Mouse (Mus musculus): ENCODE measurements around the gene Zdhhc14.

Gene Zdhhc14

DNA sequence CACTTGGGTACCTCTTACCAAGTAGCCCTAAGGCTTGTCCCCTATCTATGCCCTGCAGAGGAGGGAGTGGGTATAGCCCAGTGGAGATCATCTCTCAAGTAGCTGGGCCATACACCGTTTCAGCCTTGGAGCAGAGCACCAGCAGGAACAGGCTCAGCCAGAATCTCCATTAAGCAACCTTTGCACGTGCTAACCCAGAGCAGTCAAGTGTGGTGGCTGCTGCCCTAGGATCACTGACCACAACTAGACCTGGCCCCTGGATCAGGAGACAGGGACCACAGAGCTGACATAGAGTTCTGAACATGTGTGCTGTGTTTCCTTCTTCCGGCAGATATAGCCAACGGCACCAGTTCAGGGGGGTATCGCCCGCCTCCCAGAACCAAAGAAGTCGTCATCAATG, 193.0 kb downstream of the Zdhhc14 start:
- DNase-seq: no peak

DNA sequence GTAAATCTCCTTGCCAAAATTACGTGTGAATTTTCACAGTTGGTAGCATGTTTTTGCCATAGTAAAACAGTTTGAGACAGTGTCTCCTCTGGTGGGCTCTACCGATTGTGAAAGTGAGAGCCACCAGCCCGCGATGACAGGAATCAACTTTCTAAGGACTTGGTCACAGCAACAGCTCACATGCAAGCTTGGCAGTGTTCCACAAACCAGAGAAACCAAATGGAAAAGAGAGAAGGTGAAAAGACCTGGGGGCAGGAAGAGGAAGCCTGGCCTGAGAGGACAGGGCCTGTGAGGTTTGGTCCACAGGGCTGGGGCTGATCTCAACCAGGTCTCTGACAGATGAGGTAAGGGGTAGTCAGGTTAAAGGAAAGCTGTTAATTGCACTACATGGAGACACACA, 195.5 kb downstream of the Zdhhc14 start:
- DNase-seq: no peak

DNA sequence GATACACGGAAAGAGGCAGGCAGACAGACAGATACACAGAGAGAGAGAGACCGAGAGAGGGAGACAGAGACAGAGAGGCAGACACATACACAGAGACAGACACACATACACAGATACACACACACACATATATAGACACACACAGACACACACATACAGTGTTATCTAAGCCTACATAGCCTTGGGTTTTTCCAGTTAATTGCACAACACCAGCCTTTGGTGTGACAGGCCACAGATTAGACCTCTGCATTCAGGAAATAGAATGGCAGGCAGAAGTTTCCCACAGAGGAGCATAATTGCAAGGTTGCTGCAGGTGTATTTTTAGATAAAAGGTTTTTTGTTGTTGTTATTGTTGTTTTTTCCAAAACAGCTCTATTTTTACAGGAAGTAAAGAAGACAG, 195.9 kb downstream of the Zdhhc14 start:
- DNase-seq: no peak

DNA sequence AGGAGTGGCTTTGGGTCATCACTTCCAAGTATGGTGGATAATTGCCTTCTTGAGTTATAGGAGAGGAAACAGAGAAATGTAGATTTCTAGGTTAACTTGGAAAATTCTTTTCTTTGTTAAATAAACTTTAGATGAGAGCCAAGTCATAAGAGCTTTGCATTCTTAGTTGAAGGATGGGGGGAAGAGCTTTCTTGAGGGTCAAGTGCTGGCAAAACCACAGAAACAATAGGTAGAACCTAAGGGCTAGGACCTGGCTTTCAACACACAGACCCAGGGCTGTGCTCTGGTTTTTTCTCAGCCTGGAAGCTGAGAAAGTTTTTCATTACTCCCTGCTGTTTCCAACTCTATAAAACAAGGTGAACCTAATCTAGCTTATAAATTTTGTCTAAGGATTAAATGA, 196.3 kb downstream of the Zdhhc14 start:
- DNase-seq: peak in 1 of 2 experiments; percentile 31

DNA sequence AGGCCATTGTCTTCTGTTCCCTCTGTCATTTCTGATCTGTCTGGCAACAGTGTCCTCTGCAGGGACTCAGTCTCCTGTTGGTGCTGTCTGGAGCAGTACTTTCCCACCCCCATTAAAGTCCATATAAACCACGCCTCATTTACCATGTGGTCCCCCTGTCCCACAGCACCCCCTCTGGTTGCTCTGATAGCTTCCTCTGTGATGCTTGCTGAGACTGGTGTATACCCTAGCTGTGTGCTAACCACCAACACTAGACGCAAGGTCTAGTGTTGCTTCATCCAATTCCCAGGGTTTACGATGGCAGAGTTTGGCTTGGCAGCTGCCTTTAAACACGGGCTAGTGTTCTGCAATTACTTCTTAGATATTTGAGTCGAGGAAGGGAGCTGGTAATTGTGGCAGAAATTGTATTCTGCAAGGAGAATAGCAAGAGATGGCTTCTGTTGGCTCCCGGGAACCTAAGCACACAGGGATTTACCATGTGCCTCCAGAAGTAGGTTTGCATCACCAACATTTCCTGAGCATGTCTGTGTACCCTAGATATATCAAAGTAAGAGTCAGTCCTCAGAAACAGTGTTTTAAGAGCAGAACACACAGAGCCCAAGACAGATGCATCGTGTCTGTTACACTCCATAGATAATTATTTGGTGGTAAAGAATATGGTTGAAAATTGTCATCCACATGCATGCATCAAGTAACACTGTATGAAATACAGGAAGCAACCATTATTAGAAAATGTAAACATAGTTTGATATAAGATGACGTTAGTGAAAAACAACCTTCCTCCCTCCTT, 198.6 kb downstream of the Zdhhc14 start:
- peak in 1 of 2 experiments; percentile 24 for DNase-seq

DNA sequence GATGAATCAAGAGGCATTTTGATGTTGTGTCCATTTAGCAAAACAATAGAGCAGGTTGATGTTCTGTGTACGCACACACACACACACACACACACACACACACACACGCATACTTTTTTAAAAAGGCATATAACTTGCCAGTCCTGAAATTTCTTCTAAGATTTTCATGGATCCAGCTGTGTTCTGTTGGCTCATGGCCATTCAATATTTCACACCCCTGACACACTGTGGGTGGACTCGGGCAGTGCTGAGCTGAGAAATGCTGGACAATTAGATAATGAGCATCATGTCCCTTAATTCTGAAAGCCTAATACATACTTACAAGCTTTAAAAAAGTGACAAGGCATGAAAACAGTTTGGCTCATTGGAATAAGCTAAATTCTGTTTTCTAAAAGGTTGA, 200.3 kb downstream of the Zdhhc14 start:
- DNase-seq: no peak

DNA sequence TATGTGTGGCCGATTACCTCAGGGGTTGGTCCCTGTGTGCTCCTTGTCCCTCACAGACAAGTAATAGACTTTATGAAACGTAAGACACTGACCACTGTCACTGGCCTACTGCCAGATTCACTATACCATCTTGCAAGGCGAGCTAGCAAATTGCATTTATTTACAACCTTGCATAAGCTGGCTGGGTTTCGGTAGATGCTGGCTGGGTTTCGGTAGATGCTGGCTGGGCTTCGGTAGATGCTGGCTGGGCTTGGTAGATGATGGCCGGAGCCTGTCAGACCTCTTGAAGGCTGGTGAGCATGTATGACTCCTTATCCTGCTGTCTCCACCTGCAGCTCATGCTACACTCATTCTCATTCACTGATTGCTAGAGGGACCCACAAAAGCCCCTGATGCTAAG, 200.9 kb downstream of the Zdhhc14 start:
- DNase-seq: no peak

DNA sequence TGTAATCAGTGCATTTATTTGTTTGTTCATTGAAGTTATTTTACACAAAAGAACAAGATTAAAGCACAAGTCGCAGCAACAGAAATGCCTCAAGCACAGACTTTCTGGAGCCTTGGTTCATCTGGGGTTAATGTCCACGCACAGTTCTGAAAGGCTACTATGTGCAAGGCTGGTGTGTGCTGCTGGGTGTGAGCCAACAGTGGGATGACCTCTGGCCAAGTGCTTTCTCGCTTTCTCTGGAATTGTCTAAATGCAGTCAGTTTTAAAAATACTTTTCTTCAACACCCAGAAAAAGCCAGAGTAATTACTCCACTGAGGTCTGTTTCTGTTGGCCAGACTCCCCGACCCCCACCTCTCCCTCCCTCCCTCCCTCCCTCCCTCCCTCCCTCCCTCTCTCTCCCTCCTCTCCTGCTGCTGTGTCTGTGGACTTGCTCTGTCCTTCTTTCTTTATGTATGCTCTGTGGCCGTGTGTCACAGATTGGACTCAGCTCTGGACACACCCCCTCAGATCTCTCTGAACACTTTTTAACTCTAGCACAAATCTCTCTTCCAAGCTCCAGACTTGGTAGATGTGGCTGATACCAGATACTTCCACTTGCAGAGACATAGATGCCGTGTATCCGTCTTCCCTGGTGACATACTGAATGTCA, 206.2 kb downstream of the Zdhhc14 start:
- DNase-seq: no peak

DNA sequence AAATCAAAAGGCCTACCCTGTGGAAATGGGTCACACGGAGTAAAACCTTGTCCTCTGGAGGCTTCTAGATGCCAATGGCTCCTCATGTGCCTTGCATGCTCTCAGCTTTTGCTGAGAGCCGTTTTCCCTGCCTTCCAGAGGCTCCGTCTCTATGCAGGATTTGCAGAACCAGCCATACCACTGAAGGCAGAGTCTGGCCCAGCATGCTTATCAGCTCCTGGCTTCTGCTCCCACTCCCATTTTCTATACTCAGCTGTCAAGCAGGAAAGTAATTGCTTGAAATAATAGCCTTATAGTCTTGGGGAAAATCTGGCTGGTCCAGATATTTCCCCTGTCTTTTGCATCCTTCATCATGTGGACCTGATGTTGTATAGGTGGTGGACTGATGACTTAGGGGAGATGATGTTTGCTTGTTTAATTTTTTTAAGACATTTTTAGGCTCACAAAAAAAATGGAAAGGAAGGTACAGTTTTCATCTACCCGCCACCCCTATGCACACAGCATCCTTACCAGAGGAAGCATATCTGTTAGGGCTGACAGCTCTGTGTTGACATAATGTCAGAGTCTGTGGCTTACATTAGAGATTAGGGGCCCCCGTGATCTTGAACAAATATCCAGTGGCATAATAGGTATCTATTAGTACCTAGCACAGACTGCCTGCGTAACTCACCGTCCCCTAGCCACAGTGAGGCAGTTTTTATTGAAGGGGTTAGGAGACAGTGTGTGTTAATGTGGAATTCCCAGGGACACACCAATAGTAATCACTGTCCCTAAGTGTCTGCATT, 218.2 kb downstream of the Zdhhc14 start:
- DNase-seq: no peak

DNA sequence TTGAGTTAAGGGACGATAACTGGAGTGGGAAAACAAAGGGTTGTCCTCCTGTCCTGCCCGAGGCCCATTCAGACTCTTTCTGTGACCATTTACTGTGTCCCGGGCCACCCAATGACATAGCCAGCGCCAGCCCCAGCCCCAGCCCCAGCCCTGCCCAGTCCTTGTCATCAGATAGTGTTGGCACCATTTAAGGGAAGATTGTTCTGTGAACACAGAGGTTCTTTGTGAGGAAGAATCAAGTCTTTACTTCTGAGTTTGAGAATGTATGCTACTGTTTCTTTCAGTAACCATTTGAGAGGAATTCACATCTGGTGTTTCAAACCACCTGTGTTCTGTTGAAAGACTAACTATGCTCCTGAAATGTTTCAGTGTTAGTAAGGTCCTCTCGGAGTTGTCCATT, 219.5 kb downstream of the Zdhhc14 start:
- no peak for DNase-seq

DNA sequence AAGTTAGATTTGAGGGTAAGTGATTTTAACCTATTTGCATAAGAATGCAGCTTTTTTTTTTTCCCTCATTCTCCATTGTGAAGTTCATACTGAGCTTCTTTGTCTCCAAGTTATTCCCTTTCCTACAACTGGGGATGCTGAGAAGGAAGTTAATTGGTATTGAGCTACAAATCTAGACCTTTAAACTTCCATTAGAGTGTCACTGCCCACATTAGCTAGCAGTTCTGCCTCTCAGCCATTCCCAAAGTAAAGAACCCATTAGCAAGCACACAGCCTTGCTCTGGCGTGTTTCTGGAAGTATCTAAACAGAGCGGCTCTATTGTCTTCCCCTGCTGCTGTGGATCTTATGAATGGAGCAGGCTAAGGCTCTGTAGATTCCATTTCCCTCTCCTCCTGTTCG, 220.8 kb downstream of the Zdhhc14 start:
- no peak for DNase-seq

DNA sequence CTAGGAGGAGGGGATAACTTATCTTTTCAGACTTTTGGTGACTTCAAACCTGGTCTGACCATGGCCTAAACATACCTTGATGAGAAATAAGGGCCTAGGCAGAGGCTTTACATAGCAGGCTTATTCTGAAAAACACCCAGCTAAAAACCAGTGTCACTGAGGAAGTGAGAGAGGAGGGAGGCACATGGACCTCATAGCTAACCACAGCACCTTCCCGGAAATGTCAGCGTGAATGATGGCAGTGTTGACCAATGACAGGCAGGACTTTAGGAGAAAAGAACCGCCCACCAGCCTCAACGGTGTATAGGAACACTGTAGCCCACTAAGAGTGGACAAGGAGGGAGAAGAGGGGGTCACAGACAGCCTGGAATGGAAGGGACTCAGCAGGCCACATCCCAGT, 224.6 kb downstream of the Zdhhc14 start:
- no peak for DNase-seq

DNA sequence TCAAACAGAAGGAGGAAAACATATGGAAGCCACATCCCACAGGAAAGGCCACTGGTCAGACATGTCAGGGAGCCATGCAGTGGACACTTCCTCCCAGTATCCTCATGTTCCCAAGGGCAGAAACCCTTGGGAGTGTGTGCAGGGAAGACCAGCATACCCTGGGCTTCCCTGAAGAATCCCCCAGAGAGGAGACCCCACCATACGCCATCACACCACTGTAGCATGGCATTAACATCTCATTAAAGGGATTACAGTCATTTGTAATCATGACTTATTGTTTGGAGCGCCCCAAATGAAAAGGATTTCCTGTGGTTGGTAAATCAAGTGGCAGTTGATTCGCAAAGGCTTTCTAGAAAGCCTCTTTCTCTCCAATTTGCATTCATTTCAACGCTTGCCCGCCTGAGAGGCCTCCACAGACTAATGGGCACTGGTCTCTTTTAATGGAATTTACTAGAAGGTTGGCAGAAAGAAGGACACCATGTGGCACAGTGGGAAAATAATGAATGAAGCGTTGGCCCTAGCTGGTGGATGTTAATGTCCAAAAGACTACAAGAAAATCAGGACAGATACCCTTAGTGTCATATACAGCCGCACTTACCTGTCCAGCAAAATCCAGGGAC, 226.5 kb downstream of the Zdhhc14 start:
- no peak for DNase-seq

DNA sequence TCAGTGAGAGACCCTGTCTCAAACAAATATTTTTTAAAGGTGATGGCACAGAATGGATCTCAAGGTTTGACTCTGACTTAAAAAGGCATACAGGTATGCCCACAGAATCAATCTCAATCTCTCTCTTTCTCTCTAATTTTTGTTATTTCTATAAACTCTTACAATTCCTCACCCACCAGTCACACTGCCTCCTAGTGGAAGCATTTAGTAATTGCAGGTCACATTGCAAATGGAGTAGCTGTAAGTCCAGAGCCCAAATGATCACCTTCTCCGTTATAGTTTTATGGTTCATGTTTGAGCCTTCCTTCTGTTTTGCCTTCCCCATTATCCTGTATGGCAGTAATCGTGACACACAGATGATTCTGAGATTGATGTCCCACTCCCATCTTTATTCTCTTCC, 230.4 kb downstream of the Zdhhc14 start:
- no peak for DNase-seq

DNA sequence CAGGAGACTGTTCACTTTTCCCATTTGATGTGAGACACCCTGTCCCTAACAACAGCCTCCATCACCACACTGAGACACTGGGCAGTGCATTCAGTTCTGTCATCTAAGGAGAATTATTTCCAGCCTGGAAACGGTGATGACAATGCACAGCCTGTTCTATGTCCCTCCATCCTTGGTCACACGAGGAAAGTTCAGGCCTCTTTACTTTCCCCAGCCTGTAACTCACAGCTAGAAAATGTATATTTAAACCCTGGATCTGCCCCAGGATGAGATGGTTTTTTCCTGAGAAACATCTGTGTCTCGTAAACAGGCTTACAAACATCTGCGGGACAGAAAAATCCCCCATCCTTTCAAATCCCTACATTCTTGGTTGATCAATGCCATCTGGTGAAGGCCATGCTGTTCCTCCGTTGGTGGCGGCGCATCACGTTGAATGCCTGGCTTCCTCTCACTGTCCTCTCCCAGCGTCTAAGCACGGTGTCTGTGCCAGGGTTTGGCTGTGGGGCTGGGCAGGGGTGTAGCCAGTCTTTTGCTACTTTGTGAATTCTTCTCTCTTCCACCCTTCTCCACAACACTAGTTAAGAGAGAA, 231.3 kb downstream of the Zdhhc14 start:
- DNase-seq: no peak

DNA sequence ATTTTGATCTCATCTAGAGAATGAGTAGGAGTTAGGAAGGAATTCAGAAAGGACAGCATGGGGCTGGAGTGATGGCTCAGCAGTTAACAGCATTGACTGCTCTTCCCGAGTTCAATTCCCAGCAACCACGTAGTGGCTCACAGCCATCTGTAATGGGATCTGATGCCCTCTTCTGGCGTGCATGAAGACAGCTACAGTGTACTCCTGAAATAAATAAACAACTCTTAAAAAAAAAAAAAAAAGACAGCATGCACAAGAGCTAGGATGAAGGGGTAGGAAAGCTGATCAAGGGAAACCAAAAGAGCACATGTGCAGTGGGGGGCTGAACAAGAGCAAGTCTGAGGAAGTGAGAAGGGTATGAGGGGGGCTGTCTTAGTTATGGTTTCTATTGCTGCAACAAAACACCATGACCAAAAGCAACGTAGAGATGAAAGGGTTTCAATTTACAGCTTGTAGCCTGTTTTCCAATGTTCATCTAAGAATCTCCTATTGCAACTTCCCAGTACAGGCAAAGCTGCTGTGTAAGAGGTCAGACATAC, 237.3 kb downstream of the Zdhhc14 start:
- DNase-seq: no peak

DNA sequence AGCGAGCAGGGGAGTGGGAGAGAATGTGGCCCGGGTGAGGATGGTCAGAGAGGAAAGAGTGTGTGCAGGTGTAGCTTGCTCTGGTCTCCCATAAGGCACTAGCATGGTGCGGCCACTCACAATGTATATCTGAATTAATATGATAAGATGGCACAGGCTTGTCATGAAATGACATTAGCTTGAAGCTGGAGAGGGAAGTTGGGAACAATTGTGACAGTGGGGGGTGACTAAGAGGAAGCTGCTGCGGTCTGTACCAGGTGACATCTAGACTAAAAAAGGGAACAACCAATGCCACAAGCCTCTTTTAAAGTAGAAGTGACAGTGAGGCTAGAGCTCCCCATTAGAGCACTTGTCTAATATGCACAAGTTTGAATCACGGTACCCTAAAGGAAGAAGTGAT, 238.2 kb downstream of the Zdhhc14 start:
- peak; percentile 11 to 21 for DNase-seq

DNA sequence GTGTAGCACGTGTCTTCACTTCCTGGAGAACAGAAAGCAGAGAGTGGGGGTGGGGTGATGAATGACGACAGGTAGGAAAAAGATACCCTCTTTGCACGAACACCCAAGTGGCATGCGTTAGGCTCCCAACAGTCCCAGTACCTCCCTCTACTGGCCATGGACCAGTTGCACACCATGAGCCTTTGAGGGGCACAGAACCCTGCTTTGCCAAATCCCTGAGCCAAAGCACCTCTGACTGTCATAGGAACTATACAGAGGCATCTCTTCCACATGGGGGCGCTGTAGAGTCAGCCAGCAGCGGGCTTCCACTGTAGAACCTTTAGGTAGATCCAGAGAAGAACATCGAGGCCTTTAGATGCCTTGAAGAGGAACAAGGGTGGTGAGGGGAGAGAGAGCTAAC, 241.0 kb downstream of the Zdhhc14 start:
- DNase-seq: peak; percentile 14 to 36

DNA sequence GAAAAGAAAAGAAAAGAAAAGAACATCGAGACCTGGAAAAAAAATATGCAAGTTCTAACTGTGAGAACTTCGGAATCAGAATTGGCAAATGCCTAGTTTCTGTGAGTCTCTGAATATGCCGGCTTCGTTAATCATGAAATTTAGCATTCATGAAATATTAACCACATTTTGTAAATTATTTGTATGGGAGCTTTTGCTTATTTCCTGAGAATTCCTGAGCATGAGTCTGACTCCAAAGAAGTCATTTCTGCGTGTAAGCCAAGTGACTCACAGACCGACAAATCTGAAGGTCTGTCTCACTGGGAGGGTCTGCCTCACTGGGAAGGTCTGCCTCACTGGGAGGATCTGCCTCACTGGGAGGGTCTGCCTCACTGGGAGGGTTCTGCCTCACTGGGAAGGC, 248.7 kb downstream of the Zdhhc14 start:
- no peak for DNase-seq

DNA sequence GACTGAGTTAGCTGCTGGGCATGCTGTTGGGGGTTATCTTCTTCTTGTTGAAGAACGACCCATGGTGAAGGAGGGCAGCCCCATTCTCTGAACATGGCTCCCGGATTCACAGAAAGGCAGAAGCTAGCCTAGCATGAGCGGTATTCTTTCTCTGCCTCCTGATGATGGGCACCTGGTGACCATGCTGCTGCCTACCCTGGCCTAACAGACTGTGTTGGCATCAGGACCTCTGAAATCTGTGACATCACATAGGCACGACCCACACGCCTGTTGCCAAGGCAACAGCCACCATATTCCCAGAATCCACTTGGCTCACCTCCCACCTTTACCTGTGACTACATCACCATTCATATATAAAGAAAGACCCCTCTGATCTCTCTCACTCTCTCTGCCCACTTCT, 251.7 kb downstream of the Zdhhc14 start:
- no peak for DNase-seq

DNA sequence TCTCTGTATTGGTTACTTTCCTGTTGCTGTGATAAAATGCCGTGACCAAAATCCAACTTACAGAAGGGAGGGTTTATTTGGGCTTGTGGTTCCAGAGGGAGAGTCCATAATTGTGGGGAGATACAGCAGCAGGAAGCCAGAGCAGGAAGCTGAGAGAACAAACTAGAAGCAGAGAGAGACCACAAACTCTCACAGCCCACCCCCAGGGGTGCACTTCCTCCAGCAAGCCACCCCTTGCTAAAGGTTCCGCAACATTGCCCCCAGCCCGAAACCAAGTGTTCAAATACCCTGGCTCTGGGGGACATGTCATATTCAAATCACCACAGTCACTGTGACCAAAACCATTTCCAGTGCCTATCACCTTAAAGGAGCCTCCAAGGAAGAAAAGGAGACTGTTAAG, 254.0 kb downstream of the Zdhhc14 start:
- DNase-seq: no peak

All from lung, adult 18-20 months (tissue).